Mouse (Mus musculus): ENCODE data around the gene Morc3.

The Morc3 gene

DNA sequence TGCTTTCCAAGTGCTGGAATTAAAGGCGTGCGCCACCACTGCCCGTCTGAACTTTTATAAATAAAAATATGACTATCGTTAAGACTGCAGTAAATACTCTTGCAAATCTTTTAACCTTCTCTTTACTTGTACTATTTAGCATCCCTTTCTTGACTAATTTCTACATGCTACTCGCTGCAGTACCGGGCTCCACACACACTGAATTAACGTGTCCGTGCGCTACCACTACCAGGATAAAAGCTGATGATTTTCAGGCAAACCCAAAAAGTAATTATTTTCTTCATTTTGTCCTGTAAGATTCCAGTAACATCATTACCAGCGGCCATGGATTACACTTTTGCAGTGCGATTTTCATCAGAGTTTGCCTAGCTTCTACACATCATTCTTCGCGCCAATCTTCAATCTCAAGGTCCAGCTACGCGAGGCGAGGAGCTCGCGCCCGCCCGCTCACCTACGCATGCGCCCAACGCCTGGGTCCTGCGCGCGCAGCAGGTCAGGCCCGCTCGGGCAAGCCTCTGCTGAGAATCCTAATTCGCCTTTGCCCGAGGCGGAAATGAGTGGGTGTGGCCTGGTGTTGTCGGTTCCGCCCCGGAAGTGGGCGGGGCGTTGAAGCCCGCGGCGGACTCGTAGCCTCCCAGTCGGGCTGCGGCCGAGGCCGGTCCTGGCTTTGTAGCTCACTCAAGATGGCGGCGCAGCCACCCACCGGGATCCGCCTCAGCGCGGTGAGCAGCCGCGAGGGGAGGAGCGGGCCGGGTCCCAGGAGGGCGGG is at the start of gene Morc3:
Gene Morc3, plus strand, starts transcription at position 495 of the 769 bp plus-strand sequence.
- DNase-seq (ENCODE audit: low spot score) = peak; percentile 99

DNA sequence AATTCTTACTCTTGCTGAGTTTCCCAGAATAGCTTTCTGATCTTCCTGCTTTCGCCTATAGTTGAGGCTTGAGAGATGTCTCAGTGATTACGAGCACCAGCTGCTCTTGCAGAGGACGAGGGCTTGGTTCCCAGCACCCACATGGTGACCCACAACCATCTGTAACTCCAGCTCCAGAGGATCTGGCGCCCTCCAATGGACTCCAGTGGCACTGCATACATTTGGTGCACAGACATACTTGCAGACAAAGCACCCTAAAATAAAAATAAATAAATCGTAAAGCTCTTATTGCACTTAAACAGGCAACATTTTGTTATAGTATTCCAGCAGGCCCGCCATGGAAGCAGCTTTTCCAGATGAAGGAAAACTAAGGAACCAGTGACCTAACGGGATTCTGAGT is 47.7 kb upstream of the Morc3 start:
- no peak for DNase-seq (ENCODE audit: low spot score)

DNA sequence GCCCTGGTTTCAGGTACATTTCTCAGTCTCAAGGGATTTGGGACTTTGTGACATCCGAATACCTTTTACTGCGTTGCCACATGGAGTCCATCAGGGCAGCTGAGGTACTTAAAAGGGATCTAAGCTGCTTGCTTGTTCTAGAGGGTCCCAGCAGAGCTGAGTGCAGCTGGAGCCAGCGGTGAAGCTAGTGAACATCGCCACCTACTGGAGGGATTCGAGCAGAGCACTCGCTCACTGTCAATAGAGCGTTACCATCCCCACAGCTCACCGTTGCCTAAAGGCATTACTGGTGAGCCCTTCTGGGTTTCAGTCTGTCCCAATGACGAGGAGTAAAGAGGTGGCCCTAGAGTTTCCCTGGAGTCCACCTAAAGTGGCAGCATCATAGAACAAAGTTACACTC is 46.1 kb upstream of the Morc3 start:
- DNase-seq (ENCODE audit: low spot score) = no peak

- no peak for DNase-seq (ENCODE audit: low spot score)
Observed at GRCm38 (mm10) chr16:93788388-93788787, 43.5 kb upstream of the Morc3 start.

- DNase-seq (ENCODE audit: low spot score) = no peak
Observed at GRCm38 (mm10) chr16:93788881-93789280, 43.0 kb upstream of the Morc3 start.

DNA sequence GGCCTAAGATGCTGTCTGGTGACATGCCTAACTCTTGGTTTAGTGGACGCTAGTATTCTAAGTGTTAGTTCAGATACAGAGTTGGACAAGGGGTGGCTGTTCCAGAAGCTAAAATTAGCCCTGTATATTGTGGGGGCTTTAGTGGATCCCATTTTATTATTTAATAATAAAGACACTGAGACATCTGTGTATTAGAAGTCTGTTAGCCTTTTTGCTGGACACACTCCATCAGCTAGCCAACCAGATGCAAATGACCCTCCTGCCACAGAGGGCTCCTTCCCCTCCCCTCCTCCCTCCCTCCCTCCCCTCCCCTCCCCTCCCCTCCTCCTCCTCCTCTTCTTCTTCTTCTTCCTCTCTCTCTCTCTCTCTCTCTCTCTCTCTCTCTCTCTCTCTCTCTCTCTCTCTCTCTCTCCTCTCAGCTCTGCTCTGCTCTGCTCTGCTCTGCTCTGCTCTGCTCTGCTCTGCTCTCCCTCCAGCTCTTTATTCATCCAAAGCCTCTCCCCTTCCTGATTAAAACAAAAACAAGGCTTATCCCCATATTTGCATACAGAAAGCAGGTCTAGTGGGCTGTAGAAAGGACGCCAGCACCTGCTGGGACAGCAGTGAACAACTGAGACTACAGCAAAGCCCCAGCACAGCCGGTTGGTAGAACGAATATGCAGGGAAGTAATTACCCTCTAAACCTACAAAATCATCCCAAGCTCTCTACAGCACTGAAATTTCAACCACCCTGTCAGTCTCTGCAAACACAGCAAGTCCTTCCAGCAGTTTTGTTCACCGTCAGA is 41.8 kb upstream of the Morc3 start:
- no peak for DNase-seq (ENCODE audit: low spot score)

DNA sequence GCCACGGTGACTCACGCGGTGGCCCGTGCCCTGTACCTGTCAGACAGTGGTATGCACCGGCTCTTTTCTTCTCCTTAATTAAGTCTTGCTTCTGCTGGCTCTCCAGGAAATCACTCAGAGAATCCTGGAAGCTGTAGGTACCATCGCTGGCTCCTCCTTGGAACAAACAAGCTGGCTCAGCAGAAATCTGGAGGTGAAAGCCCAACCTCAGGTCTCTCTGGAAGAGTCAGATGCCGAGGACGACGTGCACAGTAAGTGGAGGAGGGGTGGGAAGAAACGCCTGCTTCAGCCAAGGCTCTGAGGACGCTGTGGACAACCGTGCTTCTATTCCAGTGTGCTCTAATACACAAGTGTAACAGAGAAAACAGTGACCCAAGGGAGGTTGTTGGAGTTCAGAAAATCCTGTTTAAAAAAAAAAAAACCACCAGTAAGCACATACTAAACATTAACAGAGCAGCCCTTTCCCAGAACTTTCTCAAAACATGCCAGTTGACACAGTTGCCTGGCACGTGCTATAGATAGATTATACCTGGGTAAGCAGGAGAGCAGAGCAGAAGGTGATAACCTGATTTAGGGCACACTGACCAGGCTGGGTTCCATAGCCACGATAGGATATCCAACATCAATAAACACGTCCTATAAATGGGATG is 38.8 kb upstream of the Morc3 start:
- DNase-seq (ENCODE audit: low spot score) = no peak

GRCm38 (mm10) chr16:93794845-93795244 is 37.1 kb upstream of the Morc3 start:
- no peak for DNase-seq (ENCODE audit: low spot score)

DNA sequence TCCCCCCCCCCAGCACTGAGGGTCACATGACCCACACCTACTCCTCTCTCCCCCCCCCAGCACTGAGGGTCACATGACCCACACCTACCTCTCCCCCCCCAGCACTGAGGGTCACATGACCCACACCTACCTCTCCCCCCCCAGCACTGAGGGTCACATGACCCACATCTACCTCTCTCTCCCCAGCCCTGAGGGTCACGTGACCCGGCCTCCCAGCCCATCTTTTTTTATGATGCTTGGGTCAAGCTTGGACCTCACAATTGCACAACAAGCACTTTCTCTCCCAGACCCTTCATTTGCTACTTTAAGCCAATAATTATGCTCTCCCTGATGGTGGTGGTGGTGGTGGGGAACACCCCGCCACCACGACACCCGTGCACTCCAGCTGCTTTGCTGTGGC is 36.5 kb upstream of the Morc3 start:
- no peak for DNase-seq (ENCODE audit: low spot score)

GRCm38 (mm10) chr16:93797021-93797840 is 34.7 kb upstream of the Morc3 start:
- DNase-seq (ENCODE audit: low spot score) = no peak

DNA sequence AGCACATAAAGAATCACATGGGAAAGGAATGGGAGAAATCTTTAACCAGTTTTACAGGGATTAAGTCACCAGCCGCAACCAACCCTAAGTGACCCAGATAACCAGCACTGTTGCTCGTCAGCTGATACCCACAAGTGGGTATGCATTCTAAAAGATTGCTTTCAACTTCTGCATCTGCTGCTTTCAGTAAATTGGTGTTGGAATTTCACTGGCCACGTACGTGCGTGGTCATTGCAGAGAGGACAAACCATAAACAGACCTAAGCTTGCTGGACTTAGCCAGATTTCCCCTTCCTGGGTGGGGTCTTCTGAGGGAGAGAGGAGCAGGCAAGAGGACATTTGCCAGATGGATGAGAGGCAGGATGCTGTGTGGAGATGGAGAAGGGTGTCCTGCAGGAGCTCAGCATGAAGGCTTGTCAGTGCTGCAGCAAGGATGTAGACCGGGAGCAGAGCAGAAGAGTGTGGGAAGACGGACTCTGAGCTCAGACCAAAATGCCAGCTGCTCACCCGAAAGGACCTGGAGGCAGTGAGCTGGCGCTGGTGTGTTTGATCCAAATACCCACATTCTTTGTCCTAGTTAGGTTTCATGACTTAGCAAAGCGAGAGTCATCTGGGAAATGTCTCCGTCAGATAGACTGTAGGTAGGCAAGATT is 34.0 kb upstream of the Morc3 start:
- no peak for DNase-seq (ENCODE audit: low spot score)

GRCm38 (mm10) chr16:93798623-93799022 is 33.3 kb upstream of the Morc3 start:
- no peak for DNase-seq (ENCODE audit: low spot score)

GRCm38 (mm10) chr16:93799071-93799470 is 32.9 kb upstream of the Morc3 start:
- no peak for DNase-seq (ENCODE audit: low spot score)

DNA sequence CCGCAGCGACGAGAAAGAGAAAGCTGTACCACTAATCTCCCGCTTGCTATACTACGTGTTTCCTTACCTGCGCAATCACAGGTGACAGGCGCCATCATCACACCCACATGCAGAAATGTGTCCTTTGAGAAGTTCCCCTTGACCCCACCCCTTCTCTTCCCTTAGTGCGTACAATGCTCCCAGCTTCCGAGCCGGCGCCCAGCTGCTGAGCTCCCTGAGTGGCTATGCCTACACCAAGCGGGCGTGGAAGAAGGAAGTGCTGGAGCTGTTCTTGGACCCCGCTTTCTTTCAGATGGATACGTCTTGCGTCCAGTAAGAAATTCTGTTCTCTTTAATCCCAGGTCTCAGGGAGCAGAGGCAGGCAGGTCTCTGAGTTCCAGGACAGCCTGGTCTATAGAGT is 32.0 kb upstream of the Morc3 start:
- no peak for DNase-seq (ENCODE audit: low spot score)

GRCm38 (mm10) chr16:93807167-93807566 is 24.8 kb upstream of the Morc3 start:
- no peak for DNase-seq (ENCODE audit: low spot score)

DNA sequence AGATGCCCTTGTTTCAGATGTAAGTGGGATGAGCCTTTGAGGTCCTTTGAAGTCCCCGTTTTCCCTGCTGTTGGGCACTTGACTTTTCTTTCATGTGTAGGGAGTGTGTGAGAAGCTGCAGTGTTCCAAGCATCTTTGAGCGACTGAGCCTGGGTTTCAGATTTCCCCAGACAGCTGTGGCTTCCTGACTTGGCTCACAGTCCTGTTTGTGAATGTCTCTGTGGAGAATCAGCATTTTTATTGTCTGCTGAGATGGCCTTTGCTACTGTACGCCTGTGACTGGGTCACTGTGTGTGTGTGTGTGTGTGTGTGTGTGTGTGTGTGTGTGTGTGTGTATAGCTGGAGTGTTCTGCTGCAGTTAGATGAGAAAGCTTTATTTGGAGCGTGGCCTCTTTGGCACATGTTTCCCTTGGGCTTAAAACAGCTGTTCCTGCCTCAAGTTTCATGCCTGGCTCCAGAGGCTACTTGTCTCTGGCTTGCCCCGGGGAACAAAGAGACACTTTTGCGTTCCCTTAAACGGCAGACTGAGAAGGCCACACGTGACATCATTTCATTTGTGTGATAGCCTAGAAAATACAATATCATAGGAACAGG is 23.9 kb upstream of the Morc3 start:
- DNase-seq (ENCODE audit: low spot score) = peak; percentile 35

GRCm38 (mm10) chr16:93815856-93816736 is 15.8 kb upstream of the Morc3 start:
- DNase-seq (ENCODE audit: low spot score) = peak; percentile 49

GRCm38 (mm10) chr16:93816861-93817260 is 15.1 kb upstream of the Morc3 start:
- DNase-seq (ENCODE audit: low spot score) = no peak

DNA sequence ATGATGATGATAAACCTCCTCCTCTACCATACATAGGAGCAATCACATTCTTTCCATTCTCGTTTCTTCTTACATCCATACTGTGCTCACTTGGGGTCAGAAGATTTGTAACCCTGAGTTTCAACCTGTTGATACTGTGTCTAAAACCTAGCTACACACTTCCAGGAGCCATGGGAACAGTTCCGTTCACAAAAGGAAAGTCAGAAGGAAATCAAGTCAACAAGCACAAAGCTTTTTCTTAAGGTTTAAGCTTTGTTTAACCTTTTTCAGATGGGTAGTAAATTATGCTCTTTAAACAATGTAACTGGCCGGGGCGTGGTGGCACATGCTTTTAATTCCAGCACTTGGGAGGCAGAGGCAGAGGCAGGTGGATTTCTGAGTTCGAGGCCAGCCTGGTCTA is 14.6 kb upstream of the Morc3 start:
- no peak for DNase-seq (ENCODE audit: low spot score)

DNA sequence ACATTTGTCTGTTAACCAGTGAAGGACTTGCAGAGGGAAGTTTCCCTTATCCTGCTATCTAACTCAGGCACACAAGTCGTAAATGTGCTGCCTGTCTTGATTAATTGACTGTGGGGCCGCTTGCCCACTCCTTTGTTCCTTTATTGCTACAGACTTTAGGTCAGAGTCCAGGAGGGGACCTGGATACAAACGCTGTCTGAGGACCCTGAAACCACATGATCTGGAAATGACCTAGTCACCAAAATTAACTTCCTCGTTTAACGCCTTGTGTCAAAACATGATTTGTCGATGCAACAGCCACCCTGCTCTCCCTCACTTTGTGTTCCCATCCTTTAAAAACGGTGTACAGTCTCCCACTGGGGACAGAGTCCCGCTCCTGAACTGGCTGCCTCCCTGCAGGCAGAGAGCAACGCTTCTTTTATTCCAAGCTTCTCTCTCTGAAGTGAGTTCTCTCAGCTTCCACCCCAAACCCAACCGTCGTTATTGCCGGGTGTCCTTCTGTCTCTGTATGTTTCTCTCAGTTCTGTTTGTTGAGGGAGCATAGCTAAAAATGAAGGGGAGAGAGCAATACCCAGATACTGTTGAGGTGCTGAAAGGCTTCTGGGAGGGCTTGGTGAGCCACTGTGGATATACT is 13.1 kb upstream of the Morc3 start:
- DNase-seq (ENCODE audit: low spot score) = no peak
